Mouse (Mus musculus): Measurements from ENCODE around the gene Stab1. TPM values are rescaled to one million over a fixed set of nuclear protein-coding genes. Genes with fewer than 3 reads are reported as not detected.

Stab1 gene
- polyA plus RNA-seq, 1 experiment: 17.0 TPM

- no peak for TF ChIP-seq POLR2A (IDR thresholded peaks at IDR 0.05; ENCODE audit: extremely low read depth, insufficient read depth, low read length)
- no peak for TF ChIP-seq CTCF (IDR thresholded peaks at IDR 0.05; ENCODE audit: extremely low read depth, insufficient read depth, low read length)
- peak within 1 kb of the TSS; percentile 8; the same call in 1 of the 2 replicates for H3K4me3 ChIP-seq (ENCODE audit: insufficient read depth, low read length)
- no peak within 1 kb of the TSS for H3K27ac ChIP-seq (ENCODE audit: insufficient read depth, low read length)
- H3K4me1 ChIP-seq (ENCODE audit: control insufficient read depth, insufficient read depth, low read length): peaks cover 2% of the 10 kb centered on the region
Observed at GRCm38 (mm10) chr14:31130236-31131220, 37.9 kb downstream of the Stab1 start, which contains the start of gene Nt5dc2. Gene Nt5dc2 (plus strand): TSS chr14:31131053.

DNA sequence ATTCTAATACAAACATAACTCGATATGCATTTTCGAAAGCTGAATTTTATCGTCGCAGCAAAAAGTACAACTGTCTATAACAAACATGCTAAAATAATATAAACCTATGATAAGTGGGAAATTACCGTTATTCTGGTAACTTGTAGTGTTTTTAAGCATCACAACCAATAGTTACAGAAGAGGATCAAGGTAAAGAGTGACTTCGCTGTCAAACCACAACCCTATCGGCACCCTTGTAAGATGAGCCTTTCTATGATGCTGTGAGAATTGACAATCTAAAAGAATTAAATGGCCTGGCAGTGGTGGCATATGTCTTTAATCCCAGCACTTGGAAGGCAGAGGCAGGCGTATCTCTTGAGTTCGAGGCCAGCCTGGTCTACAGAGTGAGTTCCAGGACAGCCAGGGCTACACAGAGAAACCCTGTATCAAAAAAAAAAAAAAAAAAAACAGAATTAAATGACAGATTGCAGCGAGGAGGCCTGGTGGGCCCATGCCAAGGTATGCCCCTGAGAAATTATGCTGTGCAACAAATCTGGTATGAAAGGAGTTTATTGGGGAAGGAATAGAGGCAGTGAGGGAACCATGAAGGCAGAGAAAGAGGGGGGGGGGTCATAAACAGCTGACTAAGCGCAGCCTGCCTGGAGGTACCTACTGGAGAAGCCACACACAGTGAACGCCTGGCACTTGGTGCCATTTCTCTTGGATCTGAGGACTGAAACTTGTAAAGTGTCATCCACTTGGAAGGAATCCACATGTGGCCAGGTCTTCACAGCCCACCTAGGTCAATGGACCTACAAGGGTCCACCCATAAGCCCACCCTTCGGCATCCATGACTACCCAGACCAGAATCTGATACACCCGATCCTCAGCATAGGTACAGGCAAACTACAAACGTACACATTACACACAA, 38.9 kb downstream of the Stab1 start:
- TF ChIP-seq CTCF (IDR thresholded peaks at IDR 0.05; ENCODE audit: extremely low read depth, insufficient read depth, low read length) (no peak), POLR2A (IDR thresholded peaks at IDR 0.05; ENCODE audit: extremely low read depth, insufficient read depth, low read length) (no peak)
- peak overlapping the region; percentile 90 for H3K4me3 ChIP-seq (ENCODE audit: insufficient read depth, low read length)
- H3K27ac ChIP-seq (ENCODE audit: insufficient read depth, low read length): no peak overlapping the region
- peaks cover 2% of the 10 kb centered on the region for H3K4me1 ChIP-seq (ENCODE audit: control insufficient read depth, insufficient read depth, low read length)

DNA sequence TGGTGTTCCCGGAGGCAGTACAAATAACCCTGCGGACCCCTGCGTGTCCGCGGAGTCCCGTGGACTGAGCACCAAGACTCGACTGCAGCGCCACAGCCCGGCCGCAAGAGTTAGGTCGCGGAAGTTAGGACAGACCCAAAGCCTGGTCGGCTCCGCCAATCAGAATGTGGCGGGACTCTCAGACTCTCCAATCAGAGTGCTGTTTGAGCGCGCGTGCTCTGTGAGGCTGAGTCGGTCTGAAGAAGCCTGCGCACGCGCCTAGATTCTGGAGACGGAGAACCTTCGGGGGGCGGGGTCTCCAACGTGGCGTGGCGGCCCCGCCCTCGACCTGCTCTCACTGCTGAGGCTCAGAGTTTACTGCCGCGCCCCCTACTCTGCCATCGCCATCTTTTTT, 39.6 kb downstream of the Stab1 start, which contains the start of gene Smim4:
Gene Smim4, minus strand, starts transcription at position 131 of the 394 bp plus-strand sequence.
- H3K4me1 ChIP-seq (ENCODE audit: control insufficient read depth, insufficient read depth, low read length): peaks cover 2% of the 10 kb centered on the region
- peak within 1 kb of the TSS; percentile 90 for H3K4me3 ChIP-seq (ENCODE audit: insufficient read depth, low read length)
- TF ChIP-seq CTCF (IDR thresholded peaks at IDR 0.05; ENCODE audit: extremely low read depth, insufficient read depth, low read length): peak; percentile 25; the same call in 1 of the 2 replicates
- TF ChIP-seq POLR2A (IDR thresholded peaks at IDR 0.05; ENCODE audit: extremely low read depth, insufficient read depth, low read length): peak; percentile 90
- H3K27ac ChIP-seq (ENCODE audit: insufficient read depth, low read length): peak within 1 kb of the TSS; percentile 17; the same call in 1 of the 2 replicates

GRCm38 (mm10) chr14:31128101-31128825, 40.2 kb downstream of the Stab1 start:
- H3K4me3 ChIP-seq (ENCODE audit: insufficient read depth, low read length): peak overlapping the region; percentile 90

GRCm38 (mm10) chr14:31126826-31127225, 41.6 kb downstream of the Stab1 start:
- no peak overlapping the region for H3K4me3 ChIP-seq (ENCODE audit: insufficient read depth, low read length)
- H3K27ac ChIP-seq (ENCODE audit: insufficient read depth, low read length): no peak overlapping the region
- TF ChIP-seq CTCF (IDR thresholded peaks at IDR 0.05; ENCODE audit: extremely low read depth, insufficient read depth, low read length) (no peak), POLR2A (IDR thresholded peaks at IDR 0.05; ENCODE audit: extremely low read depth, insufficient read depth, low read length) (no peak)
- H3K4me1 ChIP-seq (ENCODE audit: control insufficient read depth, insufficient read depth, low read length): no peaks in the 10 kb centered on the region; the same call in none of the 2 replicates

More at GRCm38 (mm10) chr14:31128101-31128825, 40.2 kb downstream of the Stab1 start:
- Histone ChIP-seq H3K4me1 (ENCODE audit: control insufficient read depth, insufficient read depth, low read length) (peaks cover 2% of the 10 kb centered on the region), H3K27ac (ENCODE audit: insufficient read depth, low read length) (peak overlapping the region; percentile 17; the same call in 1 of the 2 replicates)
- TF ChIP-seq CTCF (IDR thresholded peaks at IDR 0.05; ENCODE audit: extremely low read depth, insufficient read depth, low read length) (no peak), POLR2A (IDR thresholded peaks at IDR 0.05; ENCODE audit: extremely low read depth, insufficient read depth, low read length) (no peak)

DNA sequence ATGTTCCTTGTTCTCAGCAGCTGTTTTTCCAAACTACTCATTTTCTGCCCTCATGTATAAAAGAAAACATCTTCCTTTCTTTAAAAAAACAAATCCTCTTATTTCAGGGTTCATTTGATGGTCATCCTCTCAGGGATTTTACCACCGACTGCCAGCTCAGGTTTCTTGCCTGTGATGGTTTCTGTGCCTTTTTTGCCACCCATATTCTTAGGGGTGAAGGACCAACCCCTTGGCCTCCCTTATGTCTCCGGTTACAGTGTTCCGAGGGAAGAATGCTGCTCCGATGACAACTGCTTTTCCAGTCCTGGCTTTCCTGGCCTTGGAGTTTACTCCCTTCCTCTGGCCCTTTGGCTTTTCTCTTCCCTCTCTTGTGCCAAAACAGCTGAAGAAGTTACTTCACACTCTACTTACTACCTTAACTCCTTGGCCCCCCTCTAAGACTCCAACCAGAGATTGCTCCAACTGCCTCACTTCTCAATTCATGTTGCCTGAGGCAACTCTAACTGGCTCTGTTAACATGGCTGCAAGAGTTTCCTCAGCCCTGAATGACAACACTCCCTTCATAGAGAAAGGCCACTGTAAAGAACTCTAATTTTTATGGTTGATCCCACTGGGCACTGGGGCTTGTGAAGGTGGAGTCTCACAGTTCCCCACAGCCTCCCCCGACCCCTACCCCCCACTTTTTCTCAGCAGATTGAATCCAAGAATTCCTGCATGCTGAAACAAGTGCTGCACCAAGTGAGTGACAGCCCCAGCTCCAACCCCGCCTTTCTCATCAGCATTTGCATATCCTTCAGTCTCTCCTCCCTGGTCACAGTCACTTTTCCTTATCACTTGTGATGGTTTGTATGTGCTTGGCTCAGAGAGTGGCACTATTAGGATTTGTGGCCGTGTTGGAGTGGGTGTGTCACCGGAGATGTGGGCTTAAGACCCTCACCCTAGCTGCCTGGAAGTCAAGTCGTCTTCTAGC, 43.0 kb downstream of the Stab1 start:
- Histone ChIP-seq H3K4me3 (ENCODE audit: insufficient read depth, low read length) (no peak overlapping the region), H3K27ac (ENCODE audit: insufficient read depth, low read length) (no peak overlapping the region), H3K4me1 (ENCODE audit: control insufficient read depth, insufficient read depth, low read length) (no peaks in the 10 kb centered on the region; the same call in none of the 2 replicates)
- TF ChIP-seq POLR2A (IDR thresholded peaks at IDR 0.05; ENCODE audit: extremely low read depth, insufficient read depth, low read length) (no peak), CTCF (IDR thresholded peaks at IDR 0.05; ENCODE audit: extremely low read depth, insufficient read depth, low read length) (no peak)

DNA sequence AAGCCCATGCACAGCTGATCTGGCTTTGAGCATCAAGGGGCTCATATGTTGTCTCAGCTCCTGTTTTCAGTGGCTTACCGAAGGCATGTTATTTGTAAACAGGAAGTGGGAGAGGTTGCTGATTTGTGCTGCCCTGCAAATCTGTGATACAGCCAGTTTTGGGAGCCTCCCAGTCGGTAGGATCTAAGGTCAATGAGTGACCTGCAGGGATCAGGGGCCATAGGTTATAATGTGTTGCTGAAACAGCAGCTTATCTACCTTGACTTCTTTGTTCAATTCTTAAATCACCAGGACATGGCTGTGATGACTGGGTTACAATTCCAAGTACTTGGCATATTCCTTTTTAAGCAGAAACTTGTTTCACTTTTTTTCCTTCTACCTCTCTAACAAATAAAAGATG, 52.9 kb downstream of the Stab1 start:
- TF ChIP-seq POLR2A (IDR thresholded peaks at IDR 0.05; ENCODE audit: extremely low read depth, insufficient read depth, low read length) (no peak), CTCF (IDR thresholded peaks at IDR 0.05; ENCODE audit: extremely low read depth, insufficient read depth, low read length) (no peak)
- Histone ChIP-seq H3K4me1 (ENCODE audit: control insufficient read depth, insufficient read depth, low read length) (no peaks in the 10 kb centered on the region), H3K4me3 (ENCODE audit: insufficient read depth, low read length) (no peak overlapping the region), H3K27ac (ENCODE audit: insufficient read depth, low read length) (no peak overlapping the region)

DNA sequence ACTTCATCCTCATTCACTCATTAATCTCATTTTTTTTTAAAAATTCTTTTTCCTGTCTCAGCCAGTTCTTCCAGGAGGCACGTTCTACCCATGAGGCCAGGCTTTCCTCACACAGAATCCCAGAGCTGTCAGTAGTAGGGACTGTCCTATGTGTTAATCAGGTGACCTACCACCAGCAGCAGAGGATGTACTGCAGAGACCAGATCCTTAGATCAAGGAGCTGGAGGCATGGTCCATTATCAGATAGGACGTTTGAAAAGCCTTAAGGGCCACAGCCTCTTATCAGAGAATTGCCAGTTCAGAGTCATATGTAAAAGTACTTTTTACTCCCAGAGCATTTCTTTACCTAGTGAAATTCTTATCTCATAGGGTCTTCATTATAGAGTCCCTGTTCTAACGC, 54.4 kb downstream of the Stab1 start:
- H3K27ac ChIP-seq (ENCODE audit: insufficient read depth, low read length): no peak overlapping the region
- no peak for TF ChIP-seq CTCF (IDR thresholded peaks at IDR 0.05; ENCODE audit: extremely low read depth, insufficient read depth, low read length)
- no peak for TF ChIP-seq POLR2A (IDR thresholded peaks at IDR 0.05; ENCODE audit: extremely low read depth, insufficient read depth, low read length)
- H3K4me3 ChIP-seq (ENCODE audit: insufficient read depth, low read length): no peak overlapping the region
- no peaks in the 10 kb centered on the region for H3K4me1 ChIP-seq (ENCODE audit: control insufficient read depth, insufficient read depth, low read length)

Measured in cortical plate, adult 2 months (tissue).